Mouse (Mus musculus) liver, adult 2 months (tissue): Measurements from ENCODE around the gene Vmn1r95.
"Not testable (repeated sequence)": the region's sequence is repeated elsewhere in the genome, so short reads cannot be mapped to it uniquely, and the experiment has no call there.

Source experiments
- CTCF ChIP-seq: fragments of 200-500 bp; IDR thresholded peaks from 2 replicates; pipeline ENCODE4 v1.5.1; 2011; ENCODE audit warnings: low read depth, low read length, control low read depth
- POLR2A ChIP-seq: fragments of 200-500 bp; IDR thresholded peaks from 2 replicates; pipeline ENCODE4 v1.6.1; 2011; ENCODE audit warnings: low read length, control low read depth; ENCODE audit not compliant: insufficient read depth; ENCODE audit errors: extremely low read depth

GRCm38 (mm10) chr7:20233728-20234127 lies 40.2 kb downstream of the Vmn1r95 start, which contains the start of gene Gm4498:
- TF ChIP-seq CTCF, POLR2A: not testable (repeated sequence)
